Mouse (Mus musculus): ENCODE measurements around the gene Slc24a4. TPM values are rescaled to one million over a fixed set of nuclear protein-coding genes. Genes with fewer than 3 reads are reported as not detected.

Gene Slc24a4
- total RNA-seq (2021), result not detected
- long read RNA-seq, experiment 1, result 0 reads
- long read RNA-seq, experiment 2, result 0 reads

- no peak for DNase-seq
- TF ChIP-seq CTCF (IDR thresholded peaks at IDR 0.05), result no peak
- Histone ChIP-seq H3K27ac (no peak within 1 kb of the TSS), H3K4me3 (peak within 1 kb of the TSS; percentile 75)
- intact Hi-C loops (cut with DNase I), result no loop called here
Measured at GRCm38 (mm10) chr12:102128081-102128790, at the start of gene Slc24a4. Slc24a4 (plus strand) TSS chr12:102128733.

GRCm38 (mm10) chr12:102082648-102083425, 45.7 kb upstream of the Slc24a4 start:
- no peak overlapping the region for H3K27ac ChIP-seq
- H3K4me3 ChIP-seq, result no peak overlapping the region
- no peak for TF ChIP-seq CTCF (IDR thresholded peaks at IDR 0.05)
- no peak for DNase-seq
- intact Hi-C loops (cut with DNase I), result no loop called here

- intact Hi-C loops (cut with DNase I), result no loop called here
- no peak for TF ChIP-seq CTCF (IDR thresholded peaks at IDR 0.05)
- Histone ChIP-seq H3K27ac (no peak overlapping the region), H3K4me3 (no peak overlapping the region)
- DNase-seq, result no peak
Measured at GRCm38 (mm10) chr12:102090535-102090934, 38.0 kb upstream of the Slc24a4 start.

GRCm38 (mm10) chr12:102092342-102093094, 36.0 kb upstream of the Slc24a4 start:
- Histone ChIP-seq H3K4me3 (no peak overlapping the region), H3K27ac (no peak overlapping the region)
- no peak for DNase-seq
- no peak for TF ChIP-seq CTCF (IDR thresholded peaks at IDR 0.05)
- intact Hi-C loops (cut with DNase I), result no loop called here

- Histone ChIP-seq H3K4me3 (no peak overlapping the region), H3K27ac (no peak overlapping the region)
- TF ChIP-seq CTCF (IDR thresholded peaks at IDR 0.05), result no peak
- DNase-seq, result no peak
- intact Hi-C loops (cut with DNase I), result no loop called here
Measured at GRCm38 (mm10) chr12:102105990-102106389, 22.5 kb upstream of the Slc24a4 start.

- Histone ChIP-seq H3K27ac (no peak overlapping the region), H3K4me3 (no peak overlapping the region)
- TF ChIP-seq CTCF (IDR thresholded peaks at IDR 0.05), result no peak
- no peak for DNase-seq
- intact Hi-C loops (cut with DNase I), result no loop called here
Measured at GRCm38 (mm10) chr12:102108851-102109250, 19.7 kb upstream of the Slc24a4 start.

GRCm38 (mm10) chr12:102112491-102112890, 16.0 kb upstream of the Slc24a4 start:
- intact Hi-C loops (cut with DNase I), result no loop called here
- DNase-seq, result no peak
- no peak overlapping the region for H3K4me3 ChIP-seq
- H3K27ac ChIP-seq, result no peak overlapping the region
- TF ChIP-seq CTCF (IDR thresholded peaks at IDR 0.05), result no peak

- TF ChIP-seq CTCF (IDR thresholded peaks at IDR 0.05), result no peak
- intact Hi-C loops (cut with DNase I), result no loop called here
- no peak overlapping the region for H3K4me3 ChIP-seq
- H3K27ac ChIP-seq, result no peak overlapping the region
- no peak for DNase-seq
Measured at GRCm38 (mm10) chr12:102112901-102113300, 15.6 kb upstream of the Slc24a4 start.

- intact Hi-C loops (cut with DNase I), result no loop called here
- no peak for DNase-seq
- TF ChIP-seq CTCF (IDR thresholded peaks at IDR 0.05), result no peak
- H3K4me3 ChIP-seq, result no peak overlapping the region
- no peak overlapping the region for H3K27ac ChIP-seq
Measured at GRCm38 (mm10) chr12:102113391-102113790, 15.1 kb upstream of the Slc24a4 start.

- Histone ChIP-seq H3K27ac (no peak overlapping the region), H3K4me3 (no peak overlapping the region)
- no peak for DNase-seq
- intact Hi-C loops (cut with DNase I), result no loop called here
- no peak for TF ChIP-seq CTCF (IDR thresholded peaks at IDR 0.05)
Measured at GRCm38 (mm10) chr12:102116580-102116979, 12.0 kb upstream of the Slc24a4 start.

GRCm38 (mm10) chr12:102118014-102118413, 10.5 kb upstream of the Slc24a4 start:
- intact Hi-C loops (cut with DNase I), result no loop called here
- H3K4me3 ChIP-seq, result no peak overlapping the region
- no peak for DNase-seq
- no peak for TF ChIP-seq CTCF (IDR thresholded peaks at IDR 0.05)
- no peak overlapping the region for H3K27ac ChIP-seq

- Histone ChIP-seq H3K27ac (no peak overlapping the region), H3K4me3 (no peak overlapping the region)
- no peak for TF ChIP-seq CTCF (IDR thresholded peaks at IDR 0.05)
- DNase-seq, result no peak
- intact Hi-C loops (cut with DNase I), result no loop called here
Measured at GRCm38 (mm10) chr12:102127601-102128000, 932 bp upstream of the Slc24a4 start.

Measured in gastrocnemius, adult 2 months (tissue).